Mouse (Mus musculus) cerebellum, postnatal 10 days (tissue): Measurements from ENCODE around the gene CT030661.1.
"Not testable (repeated sequence)": the region's sequence is repeated elsewhere in the genome, so short reads cannot be mapped to it uniquely, and the experiment has no call there.

Source experiments
- DNase-seq, 2 experiments: peaks; one replicate each; pipeline ENCODE4 v3.0.0; 2021; ENCODE audit warnings: mixed read lengths in 2 of 2

Gene CT030661.1

GRCm38 (mm10) chr17:22314730-22315226 is at the start of gene CT030661.1:
CT030661.1 (minus strand) TSS chr17:22314837.
- DNase-seq = peak; percentile 96

- no peak for DNase-seq
Measured at GRCm38 (mm10) chr17:22363895-22364294, 49.3 kb upstream of the CT030661.1 start.

GRCm38 (mm10) chr17:22361101-22361781 is 46.6 kb upstream of the CT030661.1 start, which contains the start of the genes Zfp944 and Zfp758:
Zfp944 (minus strand) TSS chr17:22361400.
Zfp758 (plus strand) TSS chr17:22361453.
- DNase-seq = peak; percentile 52 to 63

GRCm38 (mm10) chr17:22360572-22360971 is 45.9 kb upstream of the CT030661.1 start:
- DNase-seq = peak in 1 of 2 experiments; percentile 8

GRCm38 (mm10) chr17:22352794-22353193 is 38.2 kb upstream of the CT030661.1 start:
- DNase-seq = peak; percentile 52 to 56

GRCm38 (mm10) chr17:22315247-22315646 is 610 bp upstream of the CT030661.1 start:
- DNase-seq = not testable (repeated sequence)

GRCm38 (mm10) chr17:22314219-22314618 is 418 bp downstream of the CT030661.1 start:
- DNase-seq = peak; percentile 19 to 27
